Mouse (Mus musculus) layer of hippocampus, adult 2 months (tissue): ENCODE results near the gene Nosip. TPM values are rescaled to one million over a fixed set of nuclear protein-coding genes. Genes with fewer than 3 reads are reported as not detected.

Source experiments
- DNase-seq, 2 experiments: peaks; one replicate each; pipeline ENCODE4 v3.0.0; 2022; ENCODE audit warnings: low spot score in 2 of 2
- H3K27ac ChIP-seq: fragments of 200-600 bp; 2 replicates; pipeline ENCODE4 v1.8.1; 2022
- H3K4me3 ChIP-seq: fragments of 200-600 bp; 2 replicates; pipeline ENCODE4 v1.8.1; 2022; ENCODE audit warnings: mild to moderate bottlenecking
- CTCF ChIP-seq: fragments of 200-600 bp; conservative IDR thresholded peaks from 2 replicates; pipeline ENCODE4 v1.8.1; 2022; ENCODE audit warnings: antibody characterized with exemption, mild to moderate bottlenecking, moderate library complexity
- total RNA-seq, 2 experiments: library from RNA; stranded (reverse); gene quantifications; 2 replicates each; pipeline ENCODE4 v1.2.3; 2021

Nosip gene
- total RNA-seq, 2 experiments from 2014 or later = 54.2 to 57.7 TPM

- peak; percentile 52 to 63 for DNase-seq
- H3K27ac ChIP-seq = peak overlapping the region; percentile 99
- TF ChIP-seq CTCF = no peak; the same call in 1 of the 2 replicates
- peak overlapping the region; percentile 84 for H3K4me3 ChIP-seq
These were observed 8.9 kb upstream of the Nosip start for GRCm38 (mm10) chr7:45053117-45053930.

- peak overlapping the region; percentile 84 for H3K4me3 ChIP-seq
- H3K27ac ChIP-seq = peak overlapping the region; percentile 99
- TF ChIP-seq CTCF = no peak
- DNase-seq = peak; percentile 87 to 97
These were observed 8.2 kb upstream of the Nosip start for GRCm38 (mm10) chr7:45053931-45054510.

- Histone ChIP-seq H3K27ac (no peak overlapping the region), H3K4me3 (no peak overlapping the region)
- DNase-seq = no peak
- no peak for TF ChIP-seq CTCF
These were observed 5.8 kb upstream of the Nosip start for GRCm38 (mm10) chr7:45056329-45056971.

- DNase-seq = no peak
- no peak for TF ChIP-seq CTCF
- Histone ChIP-seq H3K27ac (no peak overlapping the region), H3K4me3 (no peak overlapping the region)
These were observed 5.3 kb upstream of the Nosip start for GRCm38 (mm10) chr7:45056972-45057348.

GRCm38 (mm10) chr7:45058607-45059571 lies 3.3 kb upstream of the Nosip start:
- no peak for DNase-seq
- Histone ChIP-seq H3K27ac (peak overlapping the region; percentile 72), H3K4me3 (no peak overlapping the region)
- TF ChIP-seq CTCF = no peak

GRCm38 (mm10) chr7:45060632-45061122 lies 1.6 kb upstream of the Nosip start:
- DNase-seq = no peak
- no peak for TF ChIP-seq CTCF
- H3K27ac ChIP-seq = no peak overlapping the region
- H3K4me3 ChIP-seq = no peak overlapping the region

- Histone ChIP-seq H3K4me3 (peak overlapping the region; percentile 90), H3K27ac (peak overlapping the region; percentile 97)
- no peak for DNase-seq
- no peak for TF ChIP-seq CTCF
These were observed 625 bp upstream of the Nosip start for GRCm38 (mm10) chr7:45061532-45062075.

- Histone ChIP-seq H3K4me3 (no peak overlapping the region), H3K27ac (no peak overlapping the region)
- no peak for TF ChIP-seq CTCF
- DNase-seq = no peak
These were observed 5.2 kb downstream of the Nosip start for GRCm38 (mm10) chr7:45067190-45067999.

GRCm38 (mm10) chr7:45068000-45068318 lies 5.7 kb downstream of the Nosip start:
- no peak overlapping the region for H3K27ac ChIP-seq
- TF ChIP-seq CTCF = peak; percentile 81
- no peak overlapping the region for H3K4me3 ChIP-seq
- no peak for DNase-seq

- DNase-seq = no peak
- no peak overlapping the region for H3K4me3 ChIP-seq
- TF ChIP-seq CTCF = no peak
- no peak overlapping the region for H3K27ac ChIP-seq
These were observed 7.4 kb downstream of the Nosip start for GRCm38 (mm10) chr7:45069671-45070070.

GRCm38 (mm10) chr7:45072230-45072629 lies 10.0 kb downstream of the Nosip start:
- H3K4me3 ChIP-seq = no peak overlapping the region
- no peak overlapping the region for H3K27ac ChIP-seq
- TF ChIP-seq CTCF = peak; percentile 65
- DNase-seq = no peak
